Mouse (Mus musculus): ENCODE results near the gene Setd3. TPM values are rescaled to one million over a fixed set of nuclear protein-coding genes. Genes with fewer than 3 reads are reported as not detected.

Setd3 gene
- polyA plus RNA-seq, 1 experiment from 2014 or later: 90.6 TPM

DNA sequence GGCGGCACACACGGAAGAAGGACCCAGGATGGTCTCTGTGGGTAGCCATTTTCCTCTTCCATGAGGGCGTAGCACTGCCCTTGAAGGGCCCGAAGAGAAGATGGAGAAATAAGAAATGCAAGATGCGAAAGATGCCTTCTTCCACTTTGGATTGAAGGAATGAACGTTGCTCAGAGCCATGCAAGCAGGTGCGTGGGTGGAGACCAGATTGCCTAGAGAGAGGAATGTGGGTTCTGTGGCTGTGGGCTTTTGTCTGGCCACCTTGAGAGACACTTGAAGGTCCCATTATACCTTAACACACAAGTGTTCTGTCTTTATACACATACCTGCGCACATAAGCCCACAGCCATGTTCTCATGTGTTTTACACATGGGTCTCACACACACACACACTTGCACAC, 81.5 kb downstream of the Setd3 start:
- no peaks in the 10 kb centered on the region for H3K36me3 ChIP-seq (ENCODE audit: control insufficient read depth, insufficient read depth, low read length)
- H3K9me3 ChIP-seq (ENCODE audit: control insufficient read depth, low read length): no peaks in the 10 kb centered on the region
- no peaks in the 10 kb centered on the region for H3K27me3 ChIP-seq (ENCODE audit: control insufficient read depth, insufficient read depth, low read length)
- no peak for ATAC-seq (ENCODE audit: low read depth)
- no peak overlapping the region for H3K4me2 ChIP-seq (ENCODE audit: low read depth, low read length)
- 96% methylated on average over 8 of the region's 8 CpGs for WGBS
- no peaks in the 10 kb centered on the region for H3K4me1 ChIP-seq (ENCODE audit: control insufficient read depth, insufficient read depth, low read length)
- H3K9ac ChIP-seq (replicated peaks; ENCODE audit: low read depth, low read length): no peak overlapping the region
- no peak overlapping the region for H3K4me3 ChIP-seq (ENCODE audit: low read depth, low read length)
- H3K27ac ChIP-seq (ENCODE audit: low read depth, low read length): no peak overlapping the region

- Histone ChIP-seq H3K36me3 (ENCODE audit: control insufficient read depth, insufficient read depth, low read length) (no peaks in the 10 kb centered on the region), H3K4me3 (ENCODE audit: low read depth, low read length) (no peak overlapping the region), H3K4me2 (ENCODE audit: low read depth, low read length) (no peak overlapping the region), H3K9me3 (ENCODE audit: control insufficient read depth, low read length) (no peaks in the 10 kb centered on the region), H3K27ac (ENCODE audit: low read depth, low read length) (no peak overlapping the region), H3K4me1 (ENCODE audit: control insufficient read depth, insufficient read depth, low read length) (no peaks in the 10 kb centered on the region), H3K27me3 (ENCODE audit: control insufficient read depth, insufficient read depth, low read length) (no peaks in the 10 kb centered on the region), H3K9ac (replicated peaks; ENCODE audit: low read depth, low read length) (no peak overlapping the region)
- 76% methylated on average over 9 of the region's 9 CpGs for WGBS
- no peak for ATAC-seq (ENCODE audit: low read depth)
These were observed 90.9 kb downstream of the Setd3 start for GRCm38 (mm10) chr12:108088253-108088652.

GRCm38 (mm10) chr12:108087489-108087888, 91.6 kb downstream of the Setd3 start:
- 78% methylated on average over 2 of the region's 2 CpGs for WGBS
- H3K4me3 ChIP-seq (ENCODE audit: low read depth, low read length): no peak overlapping the region
- no peaks in the 10 kb centered on the region for H3K4me1 ChIP-seq (ENCODE audit: control insufficient read depth, insufficient read depth, low read length)
- H3K27me3 ChIP-seq (ENCODE audit: control insufficient read depth, insufficient read depth, low read length): no peaks in the 10 kb centered on the region
- H3K9ac ChIP-seq (replicated peaks; ENCODE audit: low read depth, low read length): no peak overlapping the region
- no peak overlapping the region for H3K4me2 ChIP-seq (ENCODE audit: low read depth, low read length)
- no peak for ATAC-seq (ENCODE audit: low read depth)
- no peaks in the 10 kb centered on the region for H3K9me3 ChIP-seq (ENCODE audit: control insufficient read depth, low read length)
- no peaks in the 10 kb centered on the region for H3K36me3 ChIP-seq (ENCODE audit: control insufficient read depth, insufficient read depth, low read length)
- no peak overlapping the region for H3K27ac ChIP-seq (ENCODE audit: low read depth, low read length)

DNA sequence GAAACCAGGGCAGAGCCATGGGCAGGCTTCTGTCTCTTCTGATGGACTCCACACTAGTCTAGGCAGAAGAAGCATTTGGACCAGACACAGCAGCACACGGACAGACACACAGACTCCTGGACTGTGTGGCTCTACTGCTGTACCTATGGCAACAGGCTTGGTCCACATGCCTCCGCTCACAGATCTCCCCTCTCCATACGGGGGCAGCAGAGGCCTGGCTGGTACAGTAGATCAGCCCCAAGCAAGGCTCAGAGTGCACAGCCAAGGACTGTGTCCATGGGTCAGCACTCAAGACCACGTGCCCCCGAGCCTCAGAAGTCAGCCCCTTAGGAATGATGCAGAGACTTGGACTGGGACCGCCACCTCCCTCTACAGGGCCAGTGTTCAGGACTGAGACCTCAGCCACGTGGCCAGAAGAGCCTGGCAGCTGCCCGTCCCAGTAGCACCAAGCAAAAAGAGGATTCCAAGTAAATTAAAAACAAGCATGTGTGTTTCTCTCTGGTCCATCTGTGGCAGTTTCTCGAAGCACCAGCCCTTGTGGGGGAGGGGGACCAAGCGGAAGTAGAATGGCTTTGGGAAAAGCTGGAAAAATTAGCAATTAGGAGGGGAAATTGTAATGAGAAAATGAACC, 100.9 kb downstream of the Setd3 start:
- no peak for ATAC-seq (ENCODE audit: low read depth)
- Histone ChIP-seq H3K9ac (replicated peaks; ENCODE audit: low read depth, low read length) (no peak overlapping the region), H3K27me3 (ENCODE audit: control insufficient read depth, insufficient read depth, low read length) (no peaks in the 10 kb centered on the region), H3K9me3 (ENCODE audit: control insufficient read depth, low read length) (no peaks in the 10 kb centered on the region), H3K4me2 (ENCODE audit: low read depth, low read length) (no peak overlapping the region), H3K27ac (ENCODE audit: low read depth, low read length) (no peak overlapping the region), H3K4me1 (ENCODE audit: control insufficient read depth, insufficient read depth, low read length) (no peaks in the 10 kb centered on the region), H3K36me3 (ENCODE audit: control insufficient read depth, insufficient read depth, low read length) (no peaks in the 10 kb centered on the region), H3K4me3 (ENCODE audit: low read depth, low read length) (no peak overlapping the region)
- 77% methylated on average over 10 of the region's 10 CpGs for WGBS

DNA sequence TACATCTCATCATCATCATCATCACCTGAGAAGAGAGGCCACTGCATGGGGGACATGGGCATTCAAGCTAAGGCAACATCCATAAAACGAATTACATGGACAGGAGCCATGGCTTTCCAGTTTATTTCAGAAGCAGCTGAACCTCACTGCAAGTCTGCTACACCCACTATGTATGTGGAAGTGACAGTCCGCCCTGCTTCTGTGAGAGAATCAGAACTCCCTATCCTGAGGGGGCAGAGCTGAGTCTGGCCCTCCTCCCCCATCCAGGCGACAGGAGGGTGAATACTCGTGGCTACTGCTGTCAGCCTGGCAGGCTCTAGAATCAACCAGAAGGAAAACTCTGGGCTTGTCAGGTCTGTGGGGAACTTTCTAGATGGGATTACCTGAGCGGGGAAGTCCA, 106.2 kb downstream of the Setd3 start:
- H3K9ac ChIP-seq (replicated peaks; ENCODE audit: low read depth, low read length): no peak overlapping the region
- 76% methylated on average over 5 of the region's 5 CpGs for WGBS
- no peak overlapping the region for H3K27ac ChIP-seq (ENCODE audit: low read depth, low read length)
- no peaks in the 10 kb centered on the region for H3K27me3 ChIP-seq (ENCODE audit: control insufficient read depth, insufficient read depth, low read length)
- no peak overlapping the region for H3K4me2 ChIP-seq (ENCODE audit: low read depth, low read length)
- H3K36me3 ChIP-seq (ENCODE audit: control insufficient read depth, insufficient read depth, low read length): no peaks in the 10 kb centered on the region
- no peaks in the 10 kb centered on the region for H3K9me3 ChIP-seq (ENCODE audit: control insufficient read depth, low read length)
- ATAC-seq (ENCODE audit: low read depth): no peak
- H3K4me3 ChIP-seq (ENCODE audit: low read depth, low read length): no peak overlapping the region
- no peaks in the 10 kb centered on the region for H3K4me1 ChIP-seq (ENCODE audit: control insufficient read depth, insufficient read depth, low read length)

DNA sequence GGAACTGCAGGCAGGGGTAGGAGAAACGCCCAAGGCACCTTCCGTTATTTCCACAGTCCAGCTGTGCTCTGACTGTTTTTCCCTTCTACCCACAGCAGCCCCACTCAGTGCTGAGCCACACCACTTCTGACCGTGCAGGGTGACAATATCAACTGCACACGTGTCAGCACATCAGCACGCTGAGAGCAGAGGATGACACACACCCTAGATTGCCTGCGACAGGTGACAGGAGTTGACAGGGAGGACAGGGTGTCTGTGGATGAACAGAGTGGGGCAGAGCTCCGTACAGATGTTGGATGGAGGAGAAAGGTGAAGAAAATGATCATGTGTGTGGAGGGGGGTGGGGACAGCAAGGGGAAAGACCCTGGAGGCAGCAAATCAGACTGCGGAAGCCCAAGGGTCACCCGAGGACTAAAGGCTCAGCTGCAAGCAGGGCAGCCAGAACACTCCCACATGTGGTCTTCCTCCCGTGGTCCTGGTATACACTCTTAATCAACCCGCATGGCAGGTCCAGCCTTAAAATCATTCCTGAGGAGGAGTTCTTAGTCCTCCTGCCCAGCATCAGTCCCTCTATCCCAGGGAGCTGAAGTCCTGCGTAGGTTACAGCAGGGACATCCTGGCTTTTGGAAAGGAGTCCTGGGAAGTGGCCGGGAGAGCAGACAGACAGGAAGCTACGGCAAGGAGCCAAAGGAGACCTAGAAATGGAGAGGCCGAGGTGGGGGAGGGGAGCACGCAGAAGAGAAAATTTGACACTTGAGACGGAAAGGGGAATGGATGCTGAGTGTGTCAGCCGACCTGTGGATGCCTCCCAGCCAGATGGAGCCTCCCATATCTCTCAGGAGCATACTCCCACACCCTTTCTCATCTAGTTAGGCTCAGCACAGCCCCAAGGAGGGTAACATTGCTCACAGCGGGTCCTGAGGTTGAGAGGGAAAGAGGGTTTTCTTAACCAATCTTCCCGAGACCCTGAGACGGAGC, 108.1 kb downstream of the Setd3 start:
- ATAC-seq (ENCODE audit: low read depth): no peak
- Histone ChIP-seq H3K9ac (replicated peaks; ENCODE audit: low read depth, low read length) (no peak overlapping the region), H3K27me3 (ENCODE audit: control insufficient read depth, insufficient read depth, low read length) (no peaks in the 10 kb centered on the region), H3K4me2 (ENCODE audit: low read depth, low read length) (no peak overlapping the region), H3K36me3 (ENCODE audit: control insufficient read depth, insufficient read depth, low read length) (no peaks in the 10 kb centered on the region), H3K4me1 (ENCODE audit: control insufficient read depth, insufficient read depth, low read length) (no peaks in the 10 kb centered on the region), H3K27ac (ENCODE audit: low read depth, low read length) (no peak overlapping the region), H3K9me3 (ENCODE audit: control insufficient read depth, low read length) (no peaks in the 10 kb centered on the region), H3K4me3 (ENCODE audit: low read depth, low read length) (no peak overlapping the region)
- WGBS: 71% methylated on average over 21 of the region's 21 CpGs

DNA sequence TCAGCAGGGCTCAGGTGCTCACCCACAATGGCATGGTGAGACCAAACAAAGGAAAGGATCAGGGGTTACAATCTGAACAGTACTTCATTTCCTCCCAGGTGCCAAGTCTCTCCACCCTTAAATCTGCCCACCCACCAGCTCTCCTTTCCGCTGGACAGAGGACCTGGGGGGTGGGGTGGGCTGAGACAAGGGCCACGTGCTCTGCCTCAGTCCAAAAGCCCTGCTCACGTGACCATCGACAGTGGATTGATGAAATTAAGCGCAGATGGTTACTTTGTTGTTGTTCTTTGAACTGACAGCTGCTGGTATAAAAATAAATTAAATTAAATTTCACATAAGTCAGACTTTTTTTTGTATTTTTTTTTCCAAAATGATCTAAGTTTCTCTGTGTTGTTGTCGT, 109.6 kb downstream of the Setd3 start:
- Histone ChIP-seq H3K27me3 (ENCODE audit: control insufficient read depth, insufficient read depth, low read length) (no peaks in the 10 kb centered on the region), H3K36me3 (ENCODE audit: control insufficient read depth, insufficient read depth, low read length) (no peaks in the 10 kb centered on the region), H3K27ac (ENCODE audit: low read depth, low read length) (no peak overlapping the region), H3K9ac (replicated peaks; ENCODE audit: low read depth, low read length) (no peak overlapping the region), H3K4me1 (ENCODE audit: control insufficient read depth, insufficient read depth, low read length) (no peaks in the 10 kb centered on the region), H3K4me3 (ENCODE audit: low read depth, low read length) (no peak overlapping the region), H3K9me3 (ENCODE audit: control insufficient read depth, low read length) (no peaks in the 10 kb centered on the region), H3K4me2 (ENCODE audit: low read depth, low read length) (no peak overlapping the region)
- WGBS: 68% methylated on average over 6 of the region's 6 CpGs
- no peak for ATAC-seq (ENCODE audit: low read depth)

DNA sequence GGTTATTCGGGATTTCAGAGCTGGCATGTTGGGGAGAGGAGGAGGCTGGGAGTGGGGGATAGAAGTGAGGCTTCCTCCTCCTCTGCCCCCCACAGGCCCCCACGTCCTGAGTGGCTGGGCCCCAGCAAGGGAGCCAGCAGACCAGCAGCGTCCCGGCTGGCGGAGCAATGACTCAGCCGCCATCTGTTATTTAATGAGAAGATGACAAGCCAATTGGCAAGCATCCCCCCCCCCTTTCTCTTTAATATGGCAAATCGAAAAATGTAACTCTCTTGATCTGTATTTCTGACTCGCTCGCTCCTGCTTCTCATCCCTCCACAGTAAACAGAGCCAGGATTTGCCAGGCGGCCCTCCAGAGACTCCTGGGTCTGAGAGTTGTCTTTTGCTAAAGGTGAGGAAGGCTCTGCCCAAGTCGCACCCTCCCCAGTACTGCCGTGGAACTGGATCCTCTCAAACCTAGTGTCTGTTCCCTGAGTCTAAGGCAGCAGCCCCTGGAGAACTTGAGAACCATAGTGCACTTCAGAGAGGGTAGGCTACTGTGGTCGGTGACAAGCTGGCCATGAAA, 111.2 kb downstream of the Setd3 start:
- Histone ChIP-seq H3K27me3 (ENCODE audit: control insufficient read depth, insufficient read depth, low read length) (no peaks in the 10 kb centered on the region), H3K9me3 (ENCODE audit: control insufficient read depth, low read length) (no peaks in the 10 kb centered on the region), H3K9ac (replicated peaks; ENCODE audit: low read depth, low read length) (no peak overlapping the region), H3K4me1 (ENCODE audit: control insufficient read depth, insufficient read depth, low read length) (no peaks in the 10 kb centered on the region), H3K4me2 (ENCODE audit: low read depth, low read length) (no peak overlapping the region), H3K4me3 (ENCODE audit: low read depth, low read length) (no peak overlapping the region), H3K36me3 (ENCODE audit: control insufficient read depth, insufficient read depth, low read length) (no peaks in the 10 kb centered on the region), H3K27ac (ENCODE audit: low read depth, low read length) (no peak overlapping the region)
- WGBS: 75% methylated on average over 13 of the region's 13 CpGs
- ATAC-seq (ENCODE audit: low read depth): no peak

DNA sequence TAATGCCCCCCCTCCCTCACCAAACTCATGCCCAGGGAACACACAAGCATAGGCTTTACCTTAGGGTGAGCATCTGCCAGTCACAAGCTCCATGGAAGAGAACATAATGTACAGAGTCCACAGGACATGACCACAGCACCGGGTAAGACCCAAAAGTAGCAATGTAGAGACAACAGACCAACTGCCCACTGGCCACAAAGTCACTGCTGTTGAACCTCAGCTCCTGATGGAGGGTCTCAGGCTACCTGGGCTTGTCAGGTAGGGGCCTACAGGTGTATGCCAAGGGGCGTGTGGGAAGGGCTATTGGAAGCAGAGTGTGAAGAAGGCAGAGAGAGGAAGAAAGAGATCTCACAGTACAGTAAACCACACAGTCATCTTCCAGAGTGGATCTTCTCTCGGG, 111.9 kb downstream of the Setd3 start:
- no peaks in the 10 kb centered on the region for H3K9me3 ChIP-seq (ENCODE audit: control insufficient read depth, low read length)
- ATAC-seq (ENCODE audit: low read depth): no peak
- H3K36me3 ChIP-seq (ENCODE audit: control insufficient read depth, insufficient read depth, low read length): no peaks in the 10 kb centered on the region
- no peaks in the 10 kb centered on the region for H3K27me3 ChIP-seq (ENCODE audit: control insufficient read depth, insufficient read depth, low read length)
- no peak overlapping the region for H3K27ac ChIP-seq (ENCODE audit: low read depth, low read length)
- no peak overlapping the region for H3K4me2 ChIP-seq (ENCODE audit: low read depth, low read length)
- H3K4me1 ChIP-seq (ENCODE audit: control insufficient read depth, insufficient read depth, low read length): no peaks in the 10 kb centered on the region
- WGBS: 88% methylated on average over 3 of the region's 3 CpGs
- H3K4me3 ChIP-seq (ENCODE audit: low read depth, low read length): no peak overlapping the region
- H3K9ac ChIP-seq (replicated peaks; ENCODE audit: low read depth, low read length): no peak overlapping the region
